Mouse (Mus musculus) neural tube, embryonic 14.5 days (tissue): Measurements from ENCODE around the gene Musk. TPM values are rescaled to one million over a fixed set of nuclear protein-coding genes. Genes with fewer than 3 reads are reported as not detected.

Experiments used
- ATAC-seq: fragments of 200-750 bp; cut with Nextera tagmentation; 2 replicates; pipeline ENCODE4 v1.8.0; 2017; ENCODE audit warnings: low read depth, mild to moderate bottlenecking, moderate TSS enrichment, moderate library complexity
- H3K27ac ChIP-seq: fragments of 300-500 bp; sonication (generic); 2 replicates; pipeline ENCODE4 v1.5.1; 2014; ENCODE audit warnings: low read depth, mild to moderate bottlenecking, control low read depth, low read length, moderate library complexity, mixed read lengths
- H3K27me3 ChIP-seq: fragments of 300-500 bp; sonication (generic); 2 replicates; pipeline ENCODE4 v1.6.1; 2014; ENCODE audit warnings: low read length; ENCODE audit not compliant: control insufficient read depth, insufficient read depth
- H3K36me3 ChIP-seq: fragments of 300-500 bp; sonication (generic); 2 replicates; pipeline ENCODE4 v1.6.1; 2014; ENCODE audit warnings: low read length, mixed read lengths; ENCODE audit not compliant: control insufficient read depth, insufficient read depth
- H3K4me1 ChIP-seq: fragments of 300-500 bp; sonication (generic); 2 replicates; pipeline ENCODE4 v1.6.1; 2014; ENCODE audit warnings: low read length; ENCODE audit not compliant: control insufficient read depth, insufficient read depth
- H3K4me2 ChIP-seq: fragments of 300-500 bp; sonication (generic); 2 replicates; pipeline ENCODE4 v1.6.1; 2014; ENCODE audit warnings: mild to moderate bottlenecking, low read depth, low read length, control low read depth
- H3K4me3 ChIP-seq: fragments of 300-500 bp; sonication (generic); 2 replicates; pipeline ENCODE4 v1.5.1; 2014; ENCODE audit warnings: low read depth, low read length, control low read depth, mixed read lengths
- H3K9ac ChIP-seq: fragments of 300-500 bp; sonication (generic); replicated peaks from 2 replicates; pipeline ENCODE4 v1.6.1; 2014; ENCODE audit warnings: low read depth, mild to moderate bottlenecking, control low read depth, low read length, mixed read lengths
- H3K9me3 ChIP-seq: fragments of 300-500 bp; sonication (generic); 2 replicates; pipeline ENCODE4 v1.6.1; 2016; ENCODE audit warnings: low read length; ENCODE audit not compliant: control insufficient read depth
- WGBS: fragments of 180-500 bp; shearing (Covaris S2); extraction: QIAGEN DNeasy Blood & Tissue Kit; methylation state at CpG from one replicate; pipeline ENCODE4 v1.1.7; 2014; 5-methylcytosine and 5-hydroxymethylcytosine counted together
- polyA plus RNA-seq: library from polyadenylated mRNA; unstranded; fragments of >200 nt; fragmentation: Nextera tagmentation; extraction: Ambion mirVana; gene quantifications from 2 replicates; pipeline ENCODE4 v1.2.1, GENCODE M21; 2014

Musk gene
- polyA plus RNA-seq, 1 experiment from 2014 or later, result 0.08 TPM

- no peaks in the 10 kb centered on the region for H3K9me3 ChIP-seq
- H3K4me2 ChIP-seq, result no peak overlapping the region
- 87% methylated on average over 5 of the region's 5 CpGs for WGBS
- H3K4me1 ChIP-seq, result no peaks in the 10 kb centered on the region
- H3K9ac ChIP-seq, result no peak overlapping the region
- no peak overlapping the region for H3K27ac ChIP-seq
- H3K27me3 ChIP-seq, result no peaks in the 10 kb centered on the region
- ATAC-seq, result no peak
- no peaks in the 10 kb centered on the region for H3K36me3 ChIP-seq
- H3K4me3 ChIP-seq, result no peak overlapping the region
These were observed 18.1 kb downstream of the Musk start for GRCm38 (mm10) chr4:58303862-58304261.

- no peak overlapping the region for H3K4me3 ChIP-seq
- no peak overlapping the region for H3K9ac ChIP-seq
- H3K27ac ChIP-seq, result no peak overlapping the region
- ATAC-seq, result no peak
- no peaks in the 10 kb centered on the region for H3K9me3 ChIP-seq
- H3K36me3 ChIP-seq, result no peaks in the 10 kb centered on the region
- 48% methylated on average over 7 of the region's 7 CpGs for WGBS
- no peaks in the 10 kb centered on the region for H3K4me1 ChIP-seq
- H3K4me2 ChIP-seq, result no peak overlapping the region
- no peaks in the 10 kb centered on the region for H3K27me3 ChIP-seq
These were observed 18.8 kb downstream of the Musk start for GRCm38 (mm10) chr4:58304564-58304963.

- no peaks in the 10 kb centered on the region for H3K9me3 ChIP-seq
- no peak overlapping the region for H3K27ac ChIP-seq
- no peak for ATAC-seq
- H3K27me3 ChIP-seq, result no peaks in the 10 kb centered on the region
- no peaks in the 10 kb centered on the region for H3K36me3 ChIP-seq
- no peaks in the 10 kb centered on the region for H3K4me1 ChIP-seq
- no peak overlapping the region for H3K4me2 ChIP-seq
- H3K9ac ChIP-seq, result no peak overlapping the region
- 78% methylated on average over 2 of the region's 2 CpGs for WGBS
- H3K4me3 ChIP-seq, result no peak overlapping the region
These were observed 21.7 kb downstream of the Musk start for GRCm38 (mm10) chr4:58307421-58307820.

- Histone ChIP-seq H3K4me3 (no peak overlapping the region), H3K4me1 (no peaks in the 10 kb centered on the region), H3K9ac (no peak overlapping the region), H3K9me3 (no peaks in the 10 kb centered on the region), H3K27ac (no peak overlapping the region), H3K36me3 (no peaks in the 10 kb centered on the region), H3K27me3 (no peaks in the 10 kb centered on the region), H3K4me2 (no peak overlapping the region)
- ATAC-seq, result no peak
- 81% methylated on average over 1 of the region's 1 CpGs for whole genome bisulfite sequencing
These were observed 27.6 kb downstream of the Musk start for GRCm38 (mm10) chr4:58313344-58313743.

- Histone ChIP-seq H3K9me3 (no peaks in the 10 kb centered on the region), H3K4me3 (no peak overlapping the region), H3K27ac (no peak overlapping the region), H3K4me2 (no peak overlapping the region), H3K36me3 (no peaks in the 10 kb centered on the region), H3K27me3 (no peaks in the 10 kb centered on the region), H3K9ac (no peak overlapping the region), H3K4me1 (no peaks in the 10 kb centered on the region)
- no peak for ATAC-seq
- WGBS, result 61% methylated on average over 4 of the region's 4 CpGs
These were observed 29.3 kb downstream of the Musk start for GRCm38 (mm10) chr4:58314942-58315508.

GRCm38 (mm10) chr4:58317536-58317935, 31.8 kb downstream of the Musk start:
- H3K9ac ChIP-seq, result no peak overlapping the region
- H3K4me1 ChIP-seq, result no peaks in the 10 kb centered on the region
- no peak overlapping the region for H3K4me3 ChIP-seq
- no peak overlapping the region for H3K27ac ChIP-seq
- H3K27me3 ChIP-seq, result no peaks in the 10 kb centered on the region
- WGBS, result 75% methylated on average over 3 of the region's 3 CpGs
- no peak for ATAC-seq
- H3K36me3 ChIP-seq, result no peaks in the 10 kb centered on the region
- no peaks in the 10 kb centered on the region for H3K9me3 ChIP-seq
- no peak overlapping the region for H3K4me2 ChIP-seq

GRCm38 (mm10) chr4:58320293-58320692, 34.5 kb downstream of the Musk start:
- no peak for ATAC-seq
- 85% methylated on average over 4 of the region's 4 CpGs for WGBS
- Histone ChIP-seq H3K9ac (no peak overlapping the region), H3K4me1 (no peaks in the 10 kb centered on the region), H3K9me3 (no peaks in the 10 kb centered on the region), H3K4me2 (no peak overlapping the region), H3K27me3 (no peaks in the 10 kb centered on the region), H3K4me3 (no peak overlapping the region), H3K27ac (no peak overlapping the region), H3K36me3 (no peaks in the 10 kb centered on the region)

GRCm38 (mm10) chr4:58326746-58327145, 41.0 kb downstream of the Musk start:
- H3K4me1 ChIP-seq, result no peaks in the 10 kb centered on the region
- 38% methylated on average over 3 of the region's 3 CpGs for WGBS
- no peaks in the 10 kb centered on the region for H3K36me3 ChIP-seq
- H3K27ac ChIP-seq, result no peak overlapping the region
- no peak overlapping the region for H3K4me2 ChIP-seq
- H3K9ac ChIP-seq, result no peak overlapping the region
- no peak overlapping the region for H3K4me3 ChIP-seq
- no peaks in the 10 kb centered on the region for H3K9me3 ChIP-seq
- ATAC-seq, result no peak
- no peaks in the 10 kb centered on the region for H3K27me3 ChIP-seq

GRCm38 (mm10) chr4:58328231-58328630, 42.5 kb downstream of the Musk start:
- WGBS, result 87% methylated on average over 4 of the region's 4 CpGs
- H3K27ac ChIP-seq, result no peak overlapping the region
- H3K27me3 ChIP-seq, result no peaks in the 10 kb centered on the region
- no peaks in the 10 kb centered on the region for H3K36me3 ChIP-seq
- no peaks in the 10 kb centered on the region for H3K4me1 ChIP-seq
- H3K4me2 ChIP-seq, result no peak overlapping the region
- no peak overlapping the region for H3K9ac ChIP-seq
- H3K9me3 ChIP-seq, result no peaks in the 10 kb centered on the region
- no peak for ATAC-seq
- H3K4me3 ChIP-seq, result no peak overlapping the region
